Mouse (Mus musculus) intestine, embryonic 15.5 days (tissue): Measurements from ENCODE around the gene Hoxd3. TPM values are rescaled to one million over a fixed set of nuclear protein-coding genes. Genes with fewer than 3 reads are reported as not detected.

Source experiments
- ATAC-seq: fragments of 200-750 bp; cut with Nextera tagmentation; 2 replicates; pipeline ENCODE4 v1.8.0; 2017; ENCODE audit warnings: moderate TSS enrichment, moderate library complexity
- H3K27ac ChIP-seq: fragments of 300-500 bp; sonication (generic); 2 replicates; pipeline ENCODE4 v1.5.1; 2015; ENCODE audit warnings: mild to moderate bottlenecking, inconsistent platforms
- H3K27me3 ChIP-seq: fragments of 300-500 bp; sonication (generic); replicated peaks from 2 replicates; pipeline ENCODE4 v1.6.1; 2015; ENCODE audit warnings: inconsistent platforms
- H3K36me3 ChIP-seq: fragments of 300-500 bp; sonication (generic); 2 replicates; pipeline ENCODE4 v1.6.1; 2015; ENCODE audit warnings: inconsistent platforms
- H3K4me1 ChIP-seq: fragments of 300-500 bp; sonication (generic); replicated peaks from 2 replicates; pipeline ENCODE4 v1.6.1; 2015; ENCODE audit warnings: inconsistent platforms
- H3K4me2 ChIP-seq: fragments of 300-500 bp; sonication (generic); replicated peaks from 2 replicates; pipeline ENCODE4 v1.6.1; 2015; ENCODE audit warnings: mild to moderate bottlenecking, inconsistent platforms
- H3K4me3 ChIP-seq: fragments of 300-500 bp; sonication (generic); replicated peaks from 2 replicates; pipeline ENCODE4 v1.5.1; 2015; ENCODE audit warnings: inconsistent platforms
- H3K9ac ChIP-seq: fragments of 300-500 bp; sonication (generic); 2 replicates; pipeline ENCODE4 v1.6.1; 2015; ENCODE audit warnings: inconsistent platforms
- H3K9me3 ChIP-seq: fragments of 300-500 bp; sonication (generic); 2 replicates; pipeline ENCODE4 v1.6.1; 2016; ENCODE audit warnings: inconsistent platforms
- WGBS: fragments of 180-500 bp; shearing (Covaris S2); methylation state at CpG from one replicate; pipeline ENCODE4 v1.1.7; 2015; 5-methylcytosine and 5-hydroxymethylcytosine counted together
- polyA plus RNA-seq: library from polyadenylated mRNA; unstranded; fragments of >200 nt; fragmentation: Nextera tagmentation; extraction: Ambion mirVana; gene quantifications from 2 replicates; pipeline ENCODE4 v1.2.1, GENCODE M21; 2015

Hoxd3 gene
- polyA plus RNA-seq, 1 experiment from 2014 or later, result 19.2 TPM

DNA sequence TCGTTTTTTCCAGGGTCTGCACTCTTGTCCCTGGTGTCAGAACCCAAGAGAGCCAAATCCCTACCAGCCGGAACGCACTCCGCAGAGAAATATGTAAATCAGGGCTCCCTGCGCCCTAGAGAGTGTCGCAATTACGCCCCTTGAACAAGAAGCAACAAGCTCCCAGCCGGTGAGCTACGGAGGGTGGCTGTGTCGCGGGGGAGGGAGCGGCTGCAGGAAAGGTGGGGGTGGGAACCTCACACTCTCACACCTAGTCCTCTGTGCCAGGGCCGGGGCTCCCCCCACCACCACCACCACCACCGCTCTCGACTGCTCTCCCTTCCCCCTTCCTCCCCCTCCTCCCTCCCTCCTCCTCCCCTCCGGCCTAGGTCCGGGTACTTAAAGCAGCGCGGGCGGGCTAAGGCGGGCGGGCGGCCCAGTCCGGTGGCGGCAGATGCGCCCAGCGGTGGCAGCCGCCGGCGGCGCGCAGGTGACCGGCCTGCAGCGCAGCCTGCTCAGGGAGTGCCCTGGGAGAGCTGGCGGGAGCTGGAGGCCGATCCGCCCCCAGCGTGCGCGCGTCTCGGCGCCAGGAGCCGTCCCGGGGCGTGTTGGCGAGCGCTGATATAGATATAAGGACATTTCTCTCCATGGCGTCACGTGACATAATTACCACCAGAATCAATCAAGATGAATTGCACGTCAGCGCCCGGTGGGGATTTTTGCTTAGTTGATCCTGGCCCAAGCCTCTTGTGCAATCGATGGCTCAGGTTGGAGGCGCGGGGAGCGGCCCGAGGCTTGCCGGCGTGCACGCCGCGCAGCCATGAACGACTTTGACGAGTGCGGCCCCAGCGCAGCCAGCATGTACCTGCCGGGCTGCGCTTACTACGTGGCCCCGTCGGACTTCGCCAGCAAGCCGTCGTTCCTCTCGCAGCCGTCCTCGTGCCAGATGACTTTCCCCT is 29.9 kb upstream of the Hoxd3 start:
- Histone ChIP-seq H3K9me3 (no peaks in the 10 kb centered on the region), H3K27ac (no peak overlapping the region), H3K27me3 (peaks cover 92% of the 10 kb centered on the region), H3K36me3 (no peaks in the 10 kb centered on the region), H3K9ac (0 out of 2 replicates have a peak overlapping the region, but pooled peaks have one; percentile 32), H3K4me1 (peaks cover 17% of the 10 kb centered on the region), H3K4me3 (peak overlapping the region; percentile 36), H3K4me2 (peak overlapping the region; percentile 48)
- under 1% methylated on average over 78 of the region's 78 CpGs for WGBS
- peak; percentile 54 for ATAC-seq

GRCm38 (mm10) chr2:74682796-74683195 is 28.9 kb upstream of the Hoxd3 start:
- H3K9ac ChIP-seq, result peak overlapping the region; percentile 32
- peaks cover 92% of the 10 kb centered on the region for H3K27me3 ChIP-seq
- H3K27ac ChIP-seq, result no peak overlapping the region
- H3K4me3 ChIP-seq, result peak overlapping the region; percentile 36
- peaks cover 17% of the 10 kb centered on the region for H3K4me1 ChIP-seq
- WGBS, result under 1% methylated on average over 45 of the region's 51 CpGs
- no peak for ATAC-seq
- peak overlapping the region; percentile 48 for H3K4me2 ChIP-seq
- no peaks in the 10 kb centered on the region for H3K36me3 ChIP-seq
- H3K9me3 ChIP-seq, result no peaks in the 10 kb centered on the region

- Histone ChIP-seq H3K4me2 (no peak overlapping the region), H3K4me3 (peak overlapping the region; percentile 14; the same call in 1 of the 2 replicates), H3K27ac (0 out of 2 replicates have a peak overlapping the region, but pooled peaks have one; percentile 14), H3K9me3 (no peaks in the 10 kb centered on the region), H3K36me3 (no peaks in the 10 kb centered on the region), H3K27me3 (peaks cover 91% of the 10 kb centered on the region), H3K9ac (no peak overlapping the region), H3K4me1 (peaks cover 17% of the 10 kb centered on the region)
- ATAC-seq, result no peak
- 2% methylated on average over 18 of the region's 18 CpGs for whole genome bisulfite sequencing
Measured at GRCm38 (mm10) chr2:74683471-74683951, 28.2 kb upstream of the Hoxd3 start.

DNA sequence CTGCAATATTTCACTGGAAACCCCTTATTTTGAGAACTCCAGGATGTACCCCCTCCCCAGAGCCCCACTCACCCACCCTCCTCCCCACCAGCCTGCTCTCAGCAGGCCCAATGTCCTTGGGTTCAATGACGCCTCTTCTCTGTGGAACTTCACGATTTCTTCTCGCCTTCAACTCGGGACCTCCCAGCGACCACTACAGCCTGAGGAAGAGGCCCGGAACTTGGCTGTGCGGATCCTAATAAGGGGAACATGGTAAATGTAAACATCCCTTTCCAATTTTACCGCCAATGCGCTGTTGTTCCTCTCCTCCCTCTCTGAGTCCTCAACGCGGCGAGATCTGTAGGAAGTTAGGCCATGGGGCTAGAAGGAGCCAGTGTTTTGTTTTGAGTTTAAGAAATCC is 27.6 kb upstream of the Hoxd3 start:
- no peak overlapping the region for H3K9ac ChIP-seq
- WGBS, result 3% methylated on average over 12 of the region's 12 CpGs

GRCm38 (mm10) chr2:74685059-74685603 is 26.6 kb upstream of the Hoxd3 start:
- Histone ChIP-seq H3K4me3 (no peak overlapping the region), H3K36me3 (no peaks in the 10 kb centered on the region), H3K27me3 (peaks cover 88% of the 10 kb centered on the region), H3K4me2 (no peak overlapping the region), H3K9ac (no peak overlapping the region), H3K27ac (no peak overlapping the region), H3K9me3 (no peaks in the 10 kb centered on the region), H3K4me1 (peaks cover 15% of the 10 kb centered on the region)
- 17% methylated on average over 4 of the region's 4 CpGs for WGBS
- no peak for ATAC-seq

More for the DNA sequence above, 27.6 kb upstream of the Hoxd3 start:
- Histone ChIP-seq H3K27me3 (peaks cover 88% of the 10 kb centered on the region), H3K27ac (no peak overlapping the region), H3K4me2 (no peak overlapping the region), H3K4me1 (peaks cover 17% of the 10 kb centered on the region), H3K9me3 (no peaks in the 10 kb centered on the region), H3K36me3 (no peaks in the 10 kb centered on the region), H3K4me3 (peak overlapping the region; percentile 14; the same call in 1 of the 2 replicates)
- no peak for ATAC-seq

GRCm38 (mm10) chr2:74686301-74686987 is 25.3 kb upstream of the Hoxd3 start:
- no peak overlapping the region for H3K27ac ChIP-seq
- peaks cover 17% of the 10 kb centered on the region for H3K4me1 ChIP-seq
- H3K4me2 ChIP-seq, result no peak overlapping the region
- 7% methylated on average over 17 of the region's 17 CpGs for WGBS
- ATAC-seq, result no peak
- H3K9me3 ChIP-seq, result no peaks in the 10 kb centered on the region
- peaks cover 83% of the 10 kb centered on the region for H3K27me3 ChIP-seq
- no peaks in the 10 kb centered on the region for H3K36me3 ChIP-seq
- 0 out of 2 replicates have a peak overlapping the region, but pooled peaks have one; percentile 1 for H3K4me3 ChIP-seq
- H3K9ac ChIP-seq, result no peak overlapping the region

DNA sequence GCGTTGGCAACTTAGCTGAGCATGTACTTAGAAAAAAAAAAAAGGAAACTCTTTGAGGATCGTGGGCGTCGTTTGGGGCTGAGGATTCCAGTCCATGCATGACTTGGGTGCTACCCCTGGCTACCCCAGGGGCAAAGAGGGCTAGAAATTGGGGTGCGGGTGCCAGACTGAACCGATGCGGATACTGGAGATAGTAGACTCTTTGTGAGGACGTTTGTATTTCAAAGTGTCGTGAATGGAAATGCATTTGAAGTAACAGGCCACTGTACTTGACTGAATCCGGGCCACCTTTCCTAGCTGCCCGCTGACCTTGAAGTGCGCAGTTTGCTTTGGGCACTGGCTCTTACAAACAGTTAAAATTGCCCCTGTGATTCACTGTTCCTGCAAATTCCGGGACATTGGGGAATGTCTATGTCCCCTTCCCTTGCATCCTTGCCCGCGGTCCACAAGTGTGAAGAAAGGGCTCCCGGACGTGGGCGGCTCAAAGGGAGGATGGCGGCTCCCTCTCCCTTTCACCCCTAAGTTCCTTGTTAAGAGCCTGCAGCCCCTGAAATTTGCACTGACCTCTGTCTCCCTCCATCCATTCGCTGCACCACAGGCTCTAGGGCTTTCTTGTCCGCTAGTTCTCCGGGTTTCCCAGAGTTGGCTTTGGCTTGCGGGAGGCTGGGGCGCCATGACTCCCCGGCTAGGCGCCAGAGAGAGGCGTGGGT is 24.6 kb upstream of the Hoxd3 start:
- H3K4me1 ChIP-seq, result peaks cover 14% of the 10 kb centered on the region
- H3K4me2 ChIP-seq, result no peak overlapping the region; the same call in 1 of the 2 replicates
- H3K4me3 ChIP-seq, result peak overlapping the region; percentile 20
- H3K9me3 ChIP-seq, result no peaks in the 10 kb centered on the region
- H3K9ac ChIP-seq, result no peak overlapping the region
- no peaks in the 10 kb centered on the region for H3K36me3 ChIP-seq
- WGBS, result 2% methylated on average over 27 of the region's 27 CpGs
- no peak overlapping the region for H3K27ac ChIP-seq
- no peak for ATAC-seq
- H3K27me3 ChIP-seq, result peaks cover 83% of the 10 kb centered on the region

GRCm38 (mm10) chr2:74687698-74688555 is 23.8 kb upstream of the Hoxd3 start:
- H3K36me3 ChIP-seq, result no peaks in the 10 kb centered on the region
- no peak overlapping the region for H3K27ac ChIP-seq
- H3K9ac ChIP-seq, result no peak overlapping the region
- H3K4me3 ChIP-seq, result peak overlapping the region; percentile 20
- H3K4me2 ChIP-seq, result no peak overlapping the region; the same call in 1 of the 2 replicates
- WGBS, result 1% methylated on average over 31 of the region's 31 CpGs
- ATAC-seq, result no peak
- H3K4me1 ChIP-seq, result peaks cover 11% of the 10 kb centered on the region
- peaks cover 83% of the 10 kb centered on the region for H3K27me3 ChIP-seq
- H3K9me3 ChIP-seq, result no peaks in the 10 kb centered on the region

DNA sequence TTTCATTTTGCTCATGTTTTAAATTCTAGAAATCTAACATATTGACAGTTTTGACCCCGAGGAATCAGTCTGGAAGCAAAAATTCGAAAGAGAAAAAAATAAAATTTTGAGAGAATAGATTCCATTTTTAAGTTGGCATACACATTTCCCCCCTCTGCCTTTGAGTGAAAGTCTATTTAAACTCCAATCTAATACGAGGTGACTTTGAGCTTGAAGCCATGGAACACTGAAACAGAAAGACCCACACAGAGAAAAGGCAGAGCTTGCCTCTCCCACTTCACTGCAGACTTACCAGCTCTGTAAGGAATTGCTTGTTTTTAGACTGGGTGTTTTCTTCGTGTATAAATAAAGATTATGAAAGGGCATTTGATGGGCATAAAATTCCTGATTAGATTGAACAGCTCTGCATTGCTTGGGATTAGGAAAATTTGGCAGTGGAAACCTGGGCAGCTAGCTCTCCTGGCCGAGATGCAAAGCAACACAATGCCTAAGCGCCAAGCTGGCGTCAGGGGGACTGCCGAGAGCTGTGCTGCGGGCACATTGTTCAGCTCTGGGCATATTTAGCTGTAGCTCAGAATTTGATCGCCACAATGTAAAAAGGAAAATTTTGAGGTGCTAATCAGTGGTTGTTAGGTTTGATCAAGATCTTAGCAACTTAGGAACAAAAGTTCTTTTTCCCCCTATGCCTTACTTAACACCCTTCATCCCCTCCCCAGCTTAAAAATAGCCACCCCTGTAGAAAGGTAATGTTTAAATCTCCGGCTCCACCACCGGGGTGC is 22.7 kb upstream of the Hoxd3 start:
- ATAC-seq, result no peak
- 5% methylated on average over 12 of the region's 12 CpGs for WGBS
- H3K27me3 ChIP-seq, result peaks cover 83% of the 10 kb centered on the region
- 0 out of 2 replicates have a peak overlapping the region, but pooled peaks have one; percentile 9 for H3K4me2 ChIP-seq
- H3K4me3 ChIP-seq, result no peak overlapping the region
- H3K36me3 ChIP-seq, result no peaks in the 10 kb centered on the region
- no peak overlapping the region for H3K27ac ChIP-seq
- no peak overlapping the region for H3K9ac ChIP-seq
- peaks cover 10% of the 10 kb centered on the region; the same call in 1 of the 2 replicates for H3K4me1 ChIP-seq
- H3K9me3 ChIP-seq, result no peaks in the 10 kb centered on the region

DNA sequence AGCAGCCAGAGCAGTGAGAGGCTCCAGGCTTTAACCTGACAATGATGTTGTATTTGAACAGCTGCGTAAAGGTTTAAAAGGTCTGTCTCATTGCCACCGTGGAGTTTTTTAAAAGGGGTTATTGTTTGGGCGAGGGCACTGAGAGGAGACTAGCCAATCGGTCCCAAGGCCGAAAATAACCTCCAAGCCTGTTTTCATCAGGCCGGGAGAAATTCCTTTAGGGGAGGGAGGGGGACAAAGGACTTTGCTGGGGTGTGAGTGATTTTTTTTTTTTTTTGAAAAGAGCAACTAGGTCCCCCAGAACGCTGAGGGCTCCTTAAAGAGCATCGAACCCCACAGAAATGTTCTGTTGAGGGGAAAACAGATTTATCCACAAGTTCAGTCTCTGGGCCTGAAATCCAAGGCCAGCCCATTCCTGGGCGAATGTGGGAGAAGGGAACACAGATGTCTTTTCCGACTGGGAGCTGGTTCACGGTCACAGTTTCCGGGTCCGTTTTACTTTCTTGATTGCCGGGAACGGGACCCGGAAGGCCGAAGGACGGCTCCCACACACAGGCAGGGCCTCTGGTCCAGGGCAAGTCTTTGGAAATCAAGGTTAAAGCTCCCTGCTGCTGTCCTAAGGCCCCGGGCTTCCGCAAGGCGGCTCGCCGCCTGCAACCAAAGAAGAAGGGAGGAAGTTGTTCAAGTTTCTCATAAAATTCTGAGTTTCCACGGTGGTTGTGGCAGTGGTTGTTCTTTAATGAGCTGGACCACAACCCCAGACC is 22.0 kb upstream of the Hoxd3 start:
- Histone ChIP-seq H3K9ac (0 out of 2 replicates have a peak overlapping the region, but pooled peaks have one; percentile 30), H3K4me1 (peaks cover 10% of the 10 kb centered on the region; the same call in 1 of the 2 replicates), H3K27ac (no peak overlapping the region), H3K9me3 (no peaks in the 10 kb centered on the region), H3K4me2 (peak overlapping the region; percentile 11; the same call in 1 of the 2 replicates), H3K36me3 (no peaks in the 10 kb centered on the region), H3K27me3 (peaks cover 82% of the 10 kb centered on the region), H3K4me3 (peak overlapping the region; percentile 14; the same call in 1 of the 2 replicates)
- 3% methylated on average over 24 of the region's 24 CpGs for WGBS
- no peak for ATAC-seq
